Mouse (Mus musculus): ENCODE data around the gene Fam196b. TPM values are rescaled to one million over a fixed set of nuclear protein-coding genes. Genes with fewer than 3 reads are reported as not detected.

Gene Fam196b
- 4.2 and 4.7 TPM in 2 replicates for polyA plus RNA-seq (2015; fragmentation: Nextera tagmentation; extraction: Ambion mirVana)

GRCm38 (mm10) chr11:34314534-34315379, at the start of gene Fam196b:
TSS of gene Fam196b (plus strand) at chr11:34314822.
- Histone ChIP-seq H3K9ac (peak within 1 kb of the TSS; percentile 53), H3K36me3 (no peaks in the 10 kb centered on the region), H3K9me3 (no peaks in the 10 kb centered on the region), H3K27ac (replicated peaks) (peak within 1 kb of the TSS; percentile 72), H3K4me1 (replicated peaks) (peaks cover 37% of the 10 kb centered on the region), H3K4me2 (peak within 1 kb of the TSS; percentile 59), H3K27me3 (no peaks in the 10 kb centered on the region), H3K4me3 (peak within 1 kb of the TSS; percentile 52)
- 1% methylated on average over 13 of the region's 13 CpGs for WGBS
- peak; percentile 58; the same call in 1 of the 2 replicates for ATAC-seq (ENCODE audit: low FRiP score, low read depth)

- no peak overlapping the region for H3K4me2 ChIP-seq
- H3K4me3 ChIP-seq, result no peak overlapping the region
- H3K36me3 ChIP-seq, result no peaks in the 10 kb centered on the region
- ATAC-seq (ENCODE audit: low FRiP score, low read depth), result no peak
- H3K9ac ChIP-seq, result no peak overlapping the region
- no peaks in the 10 kb centered on the region for H3K9me3 ChIP-seq
- no peak overlapping the region for H3K27ac ChIP-seq (replicated peaks)
- H3K4me1 ChIP-seq (replicated peaks), result peaks cover 10% of the 10 kb centered on the region
- 50% methylated on average over 10 of the region's 10 CpGs for WGBS
- 0 out of 2 replicates have a peak, but pooled peaks cover 4% of the 10 kb centered on the region for H3K27me3 ChIP-seq
Measured at GRCm38 (mm10) chr11:34272016-34272415, 42.6 kb upstream of the Fam196b start.

- no peak overlapping the region for H3K4me3 ChIP-seq
- H3K9me3 ChIP-seq, result no peaks in the 10 kb centered on the region
- H3K4me1 ChIP-seq (replicated peaks), result peaks cover 10% of the 10 kb centered on the region
- 47% methylated on average over 2 of the region's 2 CpGs for WGBS
- ATAC-seq (ENCODE audit: low FRiP score, low read depth), result no peak
- no peak overlapping the region for H3K27ac ChIP-seq (replicated peaks)
- H3K9ac ChIP-seq, result no peak overlapping the region
- H3K36me3 ChIP-seq, result no peaks in the 10 kb centered on the region
- H3K4me2 ChIP-seq, result no peak overlapping the region
- H3K27me3 ChIP-seq, result 0 out of 2 replicates have a peak, but pooled peaks cover 2% of the 10 kb centered on the region
Measured at GRCm38 (mm10) chr11:34275941-34276340, 38.7 kb upstream of the Fam196b start.

GRCm38 (mm10) chr11:34276363-34277046, 38.1 kb upstream of the Fam196b start:
- Histone ChIP-seq H3K4me2 (peak overlapping the region; percentile 41), H3K4me1 (replicated peaks) (peaks cover 10% of the 10 kb centered on the region), H3K9me3 (no peaks in the 10 kb centered on the region), H3K27me3 (0 out of 2 replicates have a peak, but pooled peaks cover 2% of the 10 kb centered on the region), H3K9ac (no peak overlapping the region), H3K36me3 (no peaks in the 10 kb centered on the region), H3K4me3 (no peak overlapping the region), H3K27ac (replicated peaks) (no peak overlapping the region)
- 22% methylated on average over 14 of the region's 14 CpGs for WGBS
- ATAC-seq (ENCODE audit: low FRiP score, low read depth), result peak; percentile 73

GRCm38 (mm10) chr11:34277047-34277445, 37.6 kb upstream of the Fam196b start:
- WGBS, result 43% methylated on average over 3 of the region's 3 CpGs
- peak overlapping the region; percentile 41 for H3K4me2 ChIP-seq
- no peaks in the 10 kb centered on the region for H3K36me3 ChIP-seq
- H3K27ac ChIP-seq (replicated peaks), result no peak overlapping the region
- H3K27me3 ChIP-seq, result 0 out of 2 replicates have a peak, but pooled peaks cover 2% of the 10 kb centered on the region
- H3K9me3 ChIP-seq, result no peaks in the 10 kb centered on the region
- ATAC-seq (ENCODE audit: low FRiP score, low read depth), result 0 out of 2 replicates have a peak, but pooled peaks have one; percentile 27
- peaks cover 10% of the 10 kb centered on the region for H3K4me1 ChIP-seq (replicated peaks)
- H3K9ac ChIP-seq, result no peak overlapping the region
- H3K4me3 ChIP-seq, result no peak overlapping the region

- ATAC-seq (ENCODE audit: low FRiP score, low read depth), result 0 out of 2 replicates have a peak, but pooled peaks have one; percentile 8
- no peak overlapping the region for H3K27ac ChIP-seq (replicated peaks)
- 17% methylated on average over 13 of the region's 13 CpGs for WGBS
Measured at GRCm38 (mm10) chr11:34284124-34284808, 30.4 kb upstream of the Fam196b start.

GRCm38 (mm10) chr11:34290265-34290664, 24.4 kb upstream of the Fam196b start:
- 42% methylated on average over 4 of the region's 4 CpGs for WGBS
- H3K4me2 ChIP-seq, result no peak overlapping the region

More at GRCm38 (mm10) chr11:34284124-34284808, 30.4 kb upstream of the Fam196b start:
- Histone ChIP-seq H3K9me3 (no peaks in the 10 kb centered on the region), H3K4me3 (no peak overlapping the region), H3K36me3 (no peaks in the 10 kb centered on the region), H3K4me1 (replicated peaks) (peaks cover 7% of the 10 kb centered on the region), H3K9ac (no peak overlapping the region), H3K4me2 (no peak overlapping the region), H3K27me3 (peaks cover 5% of the 10 kb centered on the region; the same call in 1 of the 2 replicates)

GRCm38 (mm10) chr11:34290708-34291107, 23.9 kb upstream of the Fam196b start:
- no peaks in the 10 kb centered on the region; the same call in 1 of the 2 replicates for H3K27me3 ChIP-seq
- no peaks in the 10 kb centered on the region for H3K9me3 ChIP-seq
- 0 out of 2 replicates have a peak, but pooled peaks cover 6% of the 10 kb centered on the region for H3K4me1 ChIP-seq (replicated peaks)
- ATAC-seq (ENCODE audit: low FRiP score, low read depth), result no peak
- no peak overlapping the region for H3K9ac ChIP-seq
- 19% methylated on average over 2 of the region's 2 CpGs for WGBS
- H3K4me2 ChIP-seq, result no peak overlapping the region
- H3K27ac ChIP-seq (replicated peaks), result no peak overlapping the region
- H3K4me3 ChIP-seq, result no peak overlapping the region
- H3K36me3 ChIP-seq, result no peaks in the 10 kb centered on the region

More at GRCm38 (mm10) chr11:34290265-34290664, 24.4 kb upstream of the Fam196b start:
- no peak overlapping the region for H3K27ac ChIP-seq (replicated peaks)
- no peak overlapping the region for H3K9ac ChIP-seq
- no peaks in the 10 kb centered on the region for H3K36me3 ChIP-seq
- 0 out of 2 replicates have a peak, but pooled peaks cover 6% of the 10 kb centered on the region for H3K4me1 ChIP-seq (replicated peaks)
- H3K9me3 ChIP-seq, result no peaks in the 10 kb centered on the region
- no peak overlapping the region for H3K4me3 ChIP-seq
- no peak for ATAC-seq (ENCODE audit: low FRiP score, low read depth)
- H3K27me3 ChIP-seq, result no peaks in the 10 kb centered on the region; the same call in 1 of the 2 replicates

GRCm38 (mm10) chr11:34291304-34291703, 23.3 kb upstream of the Fam196b start:
- ATAC-seq (ENCODE audit: low FRiP score, low read depth), result no peak

GRCm38 (mm10) chr11:34297698-34298378, 16.8 kb upstream of the Fam196b start:
- 39% methylated on average over 5 of the region's 5 CpGs for WGBS
- no peak overlapping the region for H3K27ac ChIP-seq (replicated peaks)

More at GRCm38 (mm10) chr11:34291304-34291703, 23.3 kb upstream of the Fam196b start:
- 53% methylated on average over 3 of the region's 3 CpGs for WGBS
- Histone ChIP-seq H3K9me3 (no peaks in the 10 kb centered on the region), H3K27ac (replicated peaks) (no peak overlapping the region), H3K4me2 (no peak overlapping the region), H3K27me3 (no peaks in the 10 kb centered on the region), H3K9ac (no peak overlapping the region), H3K4me1 (replicated peaks) (0 out of 2 replicates have a peak, but pooled peaks cover 6% of the 10 kb centered on the region), H3K4me3 (no peak overlapping the region), H3K36me3 (no peaks in the 10 kb centered on the region)

GRCm38 (mm10) chr11:34299550-34299949, 15.1 kb upstream of the Fam196b start:
- no peak overlapping the region for H3K4me2 ChIP-seq
- 84% methylated on average over 1 of the region's 1 CpGs for WGBS
- H3K27me3 ChIP-seq, result no peaks in the 10 kb centered on the region
- ATAC-seq (ENCODE audit: low FRiP score, low read depth), result no peak
- H3K4me3 ChIP-seq, result no peak overlapping the region
- H3K36me3 ChIP-seq, result no peaks in the 10 kb centered on the region
- peaks cover 5% of the 10 kb centered on the region for H3K4me1 ChIP-seq (replicated peaks)
- H3K27ac ChIP-seq (replicated peaks), result no peak overlapping the region
- H3K9ac ChIP-seq, result no peak overlapping the region
- H3K9me3 ChIP-seq, result no peaks in the 10 kb centered on the region

More at GRCm38 (mm10) chr11:34297698-34298378, 16.8 kb upstream of the Fam196b start:
- Histone ChIP-seq H3K4me3 (no peak overlapping the region), H3K4me1 (replicated peaks) (peaks cover 5% of the 10 kb centered on the region), H3K9me3 (no peaks in the 10 kb centered on the region), H3K9ac (no peak overlapping the region), H3K36me3 (no peaks in the 10 kb centered on the region), H3K4me2 (no peak overlapping the region), H3K27me3 (no peaks in the 10 kb centered on the region)
- peak; percentile 45; the same call in 1 of the 2 replicates for ATAC-seq (ENCODE audit: low FRiP score, low read depth)
